Mouse (Mus musculus) embryo, embryonic 10.5 days (tissue): ENCODE data around the gene Zbtb26.

Source experiments
- DNase-seq: peaks from one replicate; pipeline ENCODE4 v3.0.0-alpha.2; 2015; ENCODE audit warnings: low spot score

Gene Zbtb26

GRCm38 (mm10) chr2:37442611-37443591, at the start of gene Zbtb26, which contains the start of the genes Zbtb6 and Rabgap1:
Gene Zbtb26 (minus strand): TSS chr2:37443135.
Gene Zbtb6 (minus strand): TSS chr2:37443171.
Gene Rabgap1 (plus strand): TSS chr2:37443279.
- DNase-seq: peak; percentile 98

- no peak for DNase-seq
These were observed 46.0 kb upstream of the Zbtb26 start for GRCm38 (mm10) chr2:37488956-37489355.

GRCm38 (mm10) chr2:37486408-37486807, 43.5 kb upstream of the Zbtb26 start:
- DNase-seq: no peak

GRCm38 (mm10) chr2:37485370-37485769, 42.4 kb upstream of the Zbtb26 start:
- DNase-seq: peak; percentile 74

GRCm38 (mm10) chr2:37484165-37484564, 41.2 kb upstream of the Zbtb26 start:
- no peak for DNase-seq

- no peak for DNase-seq
These were observed 37.1 kb upstream of the Zbtb26 start for GRCm38 (mm10) chr2:37480039-37480438.

GRCm38 (mm10) chr2:37479559-37479958, 36.6 kb upstream of the Zbtb26 start:
- DNase-seq: no peak

GRCm38 (mm10) chr2:37466266-37466665, 23.3 kb upstream of the Zbtb26 start:
- no peak for DNase-seq

- DNase-seq: no peak
These were observed 17.8 kb upstream of the Zbtb26 start for GRCm38 (mm10) chr2:37460707-37461106.

- peak; percentile 55 for DNase-seq
These were observed 9.4 kb upstream of the Zbtb26 start for GRCm38 (mm10) chr2:37452376-37452760.

- DNase-seq: peak; percentile 96
These were observed 8.9 kb upstream of the Zbtb26 start for GRCm38 (mm10) chr2:37451667-37452375.

- DNase-seq: peak; percentile 53
These were observed 11.3 kb downstream of the Zbtb26 start for GRCm38 (mm10) chr2:37431609-37432008.

GRCm38 (mm10) chr2:37430593-37431464, 12.1 kb downstream of the Zbtb26 start:
- DNase-seq: peak; percentile 95

- no peak for DNase-seq
These were observed 19.3 kb downstream of the Zbtb26 start for GRCm38 (mm10) chr2:37423671-37424070.

- peak; percentile 97 for DNase-seq
These were observed 20.3 kb downstream of the Zbtb26 start, which contains the start of gene Rc3h2 for GRCm38 (mm10) chr2:37422306-37423304. Gene Rc3h2 (minus strand): TSS chr2:37422903.

GRCm38 (mm10) chr2:37421903-37422302, 21.0 kb downstream of the Zbtb26 start:
- DNase-seq: no peak

GRCm38 (mm10) chr2:37395539-37395938, 47.4 kb downstream of the Zbtb26 start:
- DNase-seq: no peak

- no peak for DNase-seq
These were observed 60.0 kb downstream of the Zbtb26 start for GRCm38 (mm10) chr2:37382921-37383320.
